Mouse (Mus musculus): ENCODE results near the gene Rdh7. TPM values are rescaled to one million over a fixed set of nuclear protein-coding genes. Genes with fewer than 3 reads are reported as not detected.
"Not testable (repeated sequence)": the region's sequence is repeated elsewhere in the genome, so short reads cannot be mapped to it uniquely, and the experiment has no call there.

Gene Rdh7
- total RNA-seq, 2 experiments from 2014 or later = not detected

DNA sequence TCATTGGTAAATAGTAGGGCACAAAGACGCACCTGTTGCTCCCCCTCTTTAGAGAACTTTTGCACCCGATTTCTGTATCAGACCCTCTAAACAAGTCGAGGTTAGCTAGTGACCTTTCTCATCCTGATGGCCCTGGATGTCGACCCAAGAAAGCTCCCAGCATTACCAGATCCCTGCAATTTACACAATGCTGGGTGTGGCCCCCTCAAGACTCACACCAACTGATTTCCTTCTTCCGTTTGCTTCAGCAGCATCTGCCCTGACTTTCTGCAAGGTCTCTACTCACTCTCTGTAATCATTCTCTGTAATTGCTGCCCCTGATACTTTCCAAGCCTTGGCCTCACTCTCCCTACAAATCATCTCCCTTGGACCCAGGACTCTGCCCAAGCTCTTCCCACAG is 8.1 kb upstream of the Rdh7 start:
- no peak for ATAC-seq (replicated peaks; ENCODE audit: low FRiP score, poor library complexity, severe bottlenecking)

DNA sequence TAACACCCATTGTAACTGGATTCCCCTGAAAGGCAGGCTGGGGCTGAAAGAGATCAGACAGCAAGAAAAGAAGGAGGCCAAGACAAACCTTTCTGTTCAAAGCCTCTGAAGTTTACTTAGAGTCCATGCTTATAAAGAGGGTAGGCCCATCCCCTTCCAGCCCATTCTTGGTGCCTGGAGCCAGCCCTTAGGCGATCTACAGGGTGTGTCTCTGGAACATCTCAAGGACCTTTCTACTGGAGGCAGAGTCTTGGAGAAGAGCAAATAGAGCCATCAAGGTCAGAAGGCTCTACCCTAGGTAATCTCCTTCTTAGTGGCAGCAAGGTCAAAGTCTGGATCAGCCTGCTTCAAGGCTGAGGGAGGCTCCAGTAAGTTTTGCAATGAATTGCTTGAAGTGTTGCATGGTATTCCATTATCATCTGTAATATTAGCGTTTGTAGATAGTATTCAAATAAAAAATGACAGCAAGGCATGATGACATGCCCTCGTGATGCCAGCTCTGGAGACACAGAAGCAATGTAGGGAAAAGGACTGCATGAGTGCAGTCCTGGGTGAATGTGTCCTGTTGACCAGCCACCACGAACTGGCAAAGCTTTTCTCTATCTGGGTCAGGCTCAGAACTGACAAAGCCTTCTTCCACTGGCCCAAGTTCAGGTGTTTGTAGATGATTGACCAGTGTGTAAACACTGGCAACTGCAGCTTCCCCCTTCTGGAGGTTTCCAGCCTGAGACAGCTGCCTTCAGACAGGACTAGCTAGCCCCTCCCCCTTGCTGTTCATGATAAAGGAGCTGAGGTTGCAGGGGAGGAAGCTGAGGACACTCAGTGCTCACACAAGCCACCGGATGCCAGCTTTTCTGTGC is 4.8 kb upstream of the Rdh7 start:
- not testable (repeated sequence) for ATAC-seq (replicated peaks; ENCODE audit: low FRiP score, poor library complexity, severe bottlenecking)

DNA sequence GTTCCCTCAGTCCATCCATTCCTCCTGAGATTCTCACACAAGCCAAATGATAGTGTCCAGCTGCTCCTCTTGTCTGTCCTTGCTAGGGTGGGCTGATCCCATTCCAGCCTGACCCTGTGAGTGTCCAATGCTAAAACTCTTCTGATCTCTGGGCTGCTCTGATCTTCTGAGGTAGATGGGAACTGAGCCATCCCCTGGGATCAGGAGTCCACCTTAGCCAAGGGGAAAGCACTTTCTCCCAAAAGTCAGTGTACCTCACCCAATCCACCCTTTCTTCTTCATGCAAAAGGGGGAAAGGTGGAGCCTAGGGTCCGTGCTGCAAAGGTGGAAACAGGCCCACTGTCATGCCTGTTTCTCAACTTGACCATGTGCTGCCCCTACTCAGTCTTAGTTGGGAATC is 2.9 kb upstream of the Rdh7 start:
- no peak for ATAC-seq (replicated peaks; ENCODE audit: low FRiP score, poor library complexity, severe bottlenecking)

DNA sequence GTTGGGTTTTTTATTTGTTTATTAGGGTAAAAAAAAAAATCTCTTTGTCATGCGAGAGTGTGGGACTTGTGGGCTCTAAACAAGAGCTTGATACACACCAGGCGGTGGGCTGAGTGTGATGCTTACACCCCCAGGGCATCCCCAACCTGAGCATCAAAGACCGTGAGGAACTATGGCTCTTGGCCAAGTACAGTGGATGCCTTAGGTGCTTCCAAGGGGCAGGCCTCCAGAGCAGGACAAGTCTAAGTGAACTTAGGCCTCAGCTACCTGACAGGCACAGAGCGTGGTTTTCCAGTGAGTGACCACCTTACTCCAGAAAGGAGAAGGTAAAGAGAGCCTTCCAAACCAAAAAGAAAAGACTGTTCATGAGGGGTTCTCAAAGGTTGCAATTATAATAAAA is 1.6 kb downstream of the Rdh7 start:
- ATAC-seq (replicated peaks; ENCODE audit: low FRiP score, poor library complexity, severe bottlenecking) = no peak

DNA sequence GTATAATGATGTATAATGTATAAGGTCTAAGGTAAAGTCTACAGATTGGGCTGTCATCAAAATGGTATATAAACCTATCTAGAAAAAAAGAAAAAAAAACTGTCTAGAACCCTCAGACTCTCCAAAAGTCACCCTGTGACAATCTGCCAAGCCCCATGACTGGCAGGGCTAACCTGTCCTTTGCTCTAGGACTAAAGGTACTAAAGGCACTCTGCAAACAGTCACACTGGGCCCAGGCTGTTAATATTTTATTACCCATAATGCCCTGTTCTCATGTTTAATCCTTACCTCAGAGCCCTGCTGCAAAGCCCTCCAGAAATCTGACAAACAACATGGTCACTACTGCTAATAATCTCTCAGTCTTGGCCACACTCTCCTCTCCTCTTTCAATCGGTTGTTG is 2.1 kb downstream of the Rdh7 start:
- ATAC-seq (replicated peaks; ENCODE audit: low FRiP score, poor library complexity, severe bottlenecking) = no peak

DNA sequence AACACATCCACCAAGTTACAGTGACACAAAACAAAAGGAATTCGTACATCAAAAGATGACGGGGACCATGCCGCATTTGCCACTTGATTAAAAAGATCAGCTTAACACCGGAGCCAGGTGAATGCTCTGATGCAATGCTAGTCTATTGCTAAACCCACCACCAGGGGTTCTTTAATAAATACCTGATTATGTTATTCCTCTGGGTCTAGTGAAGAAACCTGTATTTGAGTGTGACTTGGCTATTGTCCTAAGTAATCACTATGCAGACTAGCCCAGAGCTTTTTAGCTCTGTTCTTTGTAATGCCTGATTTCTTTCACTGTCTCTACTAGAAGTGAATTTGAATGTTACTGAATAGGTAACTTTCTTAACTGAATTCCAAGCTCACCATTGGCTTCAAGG is 7.6 kb downstream of the Rdh7 start:
- no peak for ATAC-seq (replicated peaks; ENCODE audit: low FRiP score, poor library complexity, severe bottlenecking)

DNA sequence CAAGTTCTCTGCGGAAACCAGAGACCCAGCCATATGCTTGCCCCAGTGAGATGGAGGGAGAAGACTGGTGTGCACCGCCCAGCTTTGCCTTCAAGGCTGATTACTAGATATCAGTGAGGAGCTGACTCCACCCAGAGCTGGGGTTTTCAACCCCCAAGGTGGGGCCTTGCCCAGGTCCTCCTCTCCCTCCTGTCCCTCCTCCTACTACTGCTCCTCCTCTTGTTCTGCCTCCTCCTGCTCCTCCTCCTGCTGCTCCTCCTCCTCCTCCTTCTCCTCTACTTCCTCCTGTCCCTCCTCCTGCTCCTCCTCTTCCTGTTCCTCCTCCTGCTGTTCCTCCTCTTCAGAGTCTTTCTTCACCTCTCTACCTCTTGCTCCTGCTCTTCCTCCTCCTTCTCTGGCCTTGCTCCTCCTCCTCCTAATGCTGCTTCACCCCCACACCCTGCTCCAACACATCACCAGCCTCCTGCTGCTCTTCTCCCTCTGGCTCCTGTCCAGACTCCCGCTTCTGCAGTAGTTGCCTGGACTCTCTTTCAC is 9.4 kb downstream of the Rdh7 start:
- ATAC-seq (replicated peaks; ENCODE audit: low FRiP score, poor library complexity, severe bottlenecking) = no peak

DNA sequence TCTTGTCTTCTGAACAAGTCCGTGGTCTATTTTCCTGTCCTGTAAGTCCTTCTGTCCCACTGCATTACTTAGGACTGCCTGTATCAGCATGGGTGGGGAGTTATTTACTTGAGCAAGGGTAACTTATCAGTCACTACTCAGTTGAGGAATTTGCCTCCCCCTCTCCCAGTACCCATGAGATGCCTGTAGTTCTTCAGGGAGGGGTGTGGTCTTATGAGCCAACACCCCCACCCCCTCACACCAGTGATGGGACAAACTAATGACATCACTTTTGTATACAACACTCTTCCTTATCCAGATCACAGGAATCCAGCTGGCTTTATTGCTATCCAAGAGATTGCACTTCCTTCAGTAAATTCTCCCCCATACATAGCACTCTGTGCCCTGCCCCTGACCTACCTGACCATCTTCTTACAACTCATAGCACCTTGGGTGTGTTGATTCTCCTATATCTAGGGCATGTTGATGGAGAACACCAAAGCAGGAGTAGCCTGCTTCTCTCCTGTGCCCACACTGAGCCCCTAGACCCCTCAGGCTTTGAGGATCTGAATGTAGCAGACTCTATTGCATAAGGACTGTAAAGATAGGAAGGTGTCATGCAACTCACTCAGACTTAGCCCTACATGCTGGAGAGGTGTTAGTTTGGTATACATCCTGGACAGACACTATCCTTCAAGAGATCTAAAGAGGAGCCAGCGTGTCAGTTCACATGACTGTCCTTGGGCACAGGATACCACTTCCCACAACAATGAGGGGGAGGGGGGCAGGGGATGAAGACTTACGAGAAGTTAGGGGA is 10.2 kb downstream of the Rdh7 start:
- ATAC-seq (replicated peaks; ENCODE audit: low FRiP score, poor library complexity, severe bottlenecking) = no peak

DNA sequence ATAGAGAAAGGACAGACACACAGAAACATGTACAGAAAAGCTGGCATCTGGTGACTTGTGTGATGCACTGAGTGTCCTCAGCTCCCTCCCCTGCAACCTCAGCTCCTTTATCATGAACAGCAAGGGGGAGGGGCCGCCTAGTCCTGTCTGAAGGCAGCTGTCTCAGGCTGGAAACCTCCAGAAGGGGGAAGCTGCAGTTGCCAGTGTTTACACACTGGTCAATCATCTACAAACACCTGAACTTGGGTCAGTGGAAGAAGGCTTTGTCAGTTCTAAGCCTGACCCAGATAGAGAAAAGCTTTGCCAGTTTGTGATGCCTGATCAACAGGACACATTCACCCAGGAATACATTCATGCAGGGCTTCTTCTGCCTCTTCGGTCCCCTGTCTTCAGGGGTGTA is 10.9 kb downstream of the Rdh7 start:
- ATAC-seq (replicated peaks; ENCODE audit: low FRiP score, poor library complexity, severe bottlenecking) = no peak

DNA sequence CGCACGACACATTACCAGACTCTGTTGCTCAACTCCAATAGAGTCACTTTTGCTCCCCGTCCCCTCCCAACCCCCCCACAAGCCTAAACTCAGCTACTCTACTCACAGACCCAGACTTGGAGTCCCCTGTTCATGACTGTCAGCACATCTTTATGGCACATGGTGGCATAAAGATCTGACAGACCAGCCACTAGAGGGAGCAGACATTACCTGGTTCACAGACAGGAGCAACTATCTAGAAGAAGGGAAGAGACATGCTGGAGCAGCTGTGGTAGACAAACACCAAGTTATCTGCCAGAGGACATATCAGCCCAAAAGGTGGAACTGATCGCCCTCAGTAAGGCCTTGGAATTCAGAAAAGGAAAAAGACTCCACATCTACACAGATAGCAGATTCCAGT is 16.1 kb downstream of the Rdh7 start:
- no peak for ATAC-seq (replicated peaks; ENCODE audit: low FRiP score, poor library complexity, severe bottlenecking)

DNA sequence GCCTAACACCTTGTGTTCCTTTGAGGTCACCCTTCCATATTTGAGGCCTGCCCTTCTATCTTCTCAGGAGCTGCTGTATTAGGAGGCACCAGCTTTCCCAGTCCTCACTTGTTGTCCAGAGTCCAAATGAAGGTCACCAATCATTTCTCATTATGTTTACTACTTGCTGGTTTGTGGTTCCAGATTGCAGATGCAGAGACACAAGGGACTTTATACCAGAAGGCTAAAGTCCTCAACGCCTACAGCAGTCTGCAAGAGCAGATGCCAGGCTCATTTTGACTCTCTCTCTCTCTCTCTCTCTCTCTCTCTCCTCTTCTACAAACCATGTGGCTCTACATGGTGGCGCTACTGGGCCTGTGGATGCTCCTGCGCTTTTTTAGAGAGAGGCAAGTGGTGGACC is 22.4 kb downstream of the Rdh7 start, which contains the start of gene Rdh16f2:
Gene Rdh16f2, plus strand, starts transcription at position 243 of the 400 bp plus-strand sequence.
- no peak for ATAC-seq (replicated peaks; ENCODE audit: low FRiP score, poor library complexity, severe bottlenecking)

DNA sequence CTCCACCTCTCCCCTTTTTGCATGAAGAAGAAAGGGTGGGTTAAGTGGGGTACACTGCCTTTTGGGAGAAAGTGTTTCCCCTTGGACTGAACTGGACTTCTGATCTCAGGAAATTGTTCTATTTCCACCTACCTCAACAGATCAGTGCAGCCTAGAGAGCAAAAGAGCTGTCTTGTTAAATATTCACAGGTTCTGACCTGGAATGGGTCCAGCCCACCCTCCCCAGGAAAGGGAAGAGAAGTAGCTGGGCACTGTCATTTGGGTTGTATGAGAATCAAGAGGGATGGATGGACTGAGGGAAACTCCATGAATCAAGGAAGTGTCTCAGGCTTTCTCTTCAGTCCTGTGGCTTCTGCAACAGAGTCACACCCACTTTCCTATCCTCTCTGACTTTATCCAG is 23.7 kb downstream of the Rdh7 start:
- no peak for ATAC-seq (replicated peaks; ENCODE audit: low FRiP score, poor library complexity, severe bottlenecking)

DNA sequence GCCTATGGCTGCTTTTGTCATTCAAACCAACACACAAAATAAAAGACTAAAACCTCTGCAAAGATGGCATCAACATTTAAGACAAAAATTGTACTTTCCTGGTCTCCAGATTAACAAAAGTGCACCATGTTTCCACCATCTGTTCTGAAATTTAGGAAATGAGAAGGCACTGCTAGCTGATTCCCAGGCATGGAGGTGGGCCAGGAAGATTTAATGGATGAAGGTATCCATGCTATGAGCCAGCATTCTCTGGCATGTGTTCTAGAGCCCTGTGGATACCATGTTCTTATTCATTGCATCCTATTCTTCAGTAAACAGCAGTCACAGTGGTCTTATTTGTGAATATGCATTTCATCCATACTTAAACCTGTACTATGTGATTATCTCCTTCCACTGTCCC is 32.2 kb downstream of the Rdh7 start:
- ATAC-seq (replicated peaks; ENCODE audit: low FRiP score, poor library complexity, severe bottlenecking) = no peak

DNA sequence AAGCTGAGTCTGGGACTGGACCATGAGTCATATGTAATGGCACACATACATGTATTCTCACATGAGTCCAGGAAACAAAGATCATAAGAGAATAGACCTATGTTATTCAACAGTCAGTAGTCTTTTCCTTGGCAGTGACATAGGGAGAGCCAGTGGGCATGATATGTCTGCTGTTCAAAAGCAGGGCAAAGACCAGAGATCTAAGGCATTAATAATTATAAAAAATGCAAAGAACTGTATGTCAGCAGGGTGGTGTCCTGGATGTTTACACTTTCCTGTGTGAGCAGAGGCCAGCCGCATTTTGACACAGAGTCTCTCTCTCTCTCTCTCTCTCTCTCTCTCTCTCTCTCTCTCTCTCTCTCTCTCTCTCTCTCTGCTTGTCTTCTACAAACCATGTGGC is 39.0 kb downstream of the Rdh7 start, which contains the start of gene Rdh19:
Gene Rdh19, plus strand, starts transcription at position 301 of the 400 bp plus-strand sequence.
- ATAC-seq (replicated peaks; ENCODE audit: low FRiP score, poor library complexity, severe bottlenecking) = no peak

DNA sequence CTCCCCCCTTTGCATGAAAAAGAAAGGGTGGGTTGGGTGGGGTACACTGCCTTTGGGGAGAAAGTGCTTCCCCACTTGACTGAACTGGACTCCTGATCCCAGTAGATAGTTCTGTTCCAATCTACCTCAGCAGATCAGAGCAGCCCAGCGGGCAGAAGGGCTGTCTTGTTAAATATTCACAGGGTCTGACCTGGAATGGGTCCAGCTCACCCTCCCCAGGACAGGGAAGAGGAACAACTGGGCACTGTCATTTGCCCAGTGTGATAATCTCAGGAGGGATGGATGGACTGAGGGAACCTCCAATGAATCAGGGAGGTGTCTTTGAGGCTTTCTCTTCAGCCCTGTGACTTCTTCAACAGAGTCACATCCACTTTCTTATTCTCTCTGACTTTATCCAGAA is 40.5 kb downstream of the Rdh7 start:
- ATAC-seq (replicated peaks; ENCODE audit: low FRiP score, poor library complexity, severe bottlenecking) = no peak

DNA sequence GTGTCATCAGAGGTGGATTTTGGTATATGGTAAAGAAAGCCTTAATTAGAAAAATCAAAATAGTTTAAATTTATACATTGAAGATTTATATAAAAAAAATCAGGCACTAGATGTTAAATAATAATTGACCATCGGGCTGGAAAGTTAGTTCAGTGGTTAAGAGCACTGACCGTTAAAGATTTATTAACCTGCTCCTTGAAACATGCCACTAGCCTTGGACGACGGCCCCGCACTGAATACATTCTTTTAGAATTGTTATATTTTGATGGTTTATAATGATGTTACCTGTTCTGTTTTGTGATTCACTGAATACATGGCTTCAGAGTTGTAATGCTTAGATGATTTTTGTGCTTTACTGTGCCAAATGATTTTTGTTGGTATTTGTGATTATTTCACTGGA is 42.7 kb downstream of the Rdh7 start:
- not testable (repeated sequence) for ATAC-seq (replicated peaks; ENCODE audit: low FRiP score, poor library complexity, severe bottlenecking)

DNA sequence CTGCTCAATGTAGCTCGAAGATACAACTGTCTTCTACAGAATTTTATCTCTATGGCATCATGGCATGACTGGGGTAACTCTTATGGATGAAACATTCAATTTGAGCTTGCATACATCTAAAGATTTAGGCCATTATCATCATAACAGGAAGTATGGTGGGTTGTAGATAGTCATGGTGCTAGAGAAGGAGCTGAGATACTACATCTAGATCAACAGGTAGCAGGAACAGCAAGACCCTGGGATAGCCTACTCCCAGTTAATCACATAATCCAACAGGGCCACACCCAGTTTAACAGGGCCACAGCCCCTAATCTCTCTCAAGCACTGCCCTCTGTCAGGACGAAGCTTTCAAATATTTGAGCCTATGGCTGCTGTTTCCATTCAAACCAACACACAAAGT is 47.8 kb downstream of the Rdh7 start:
- no peak for ATAC-seq (replicated peaks; ENCODE audit: low FRiP score, poor library complexity, severe bottlenecking)

DNA sequence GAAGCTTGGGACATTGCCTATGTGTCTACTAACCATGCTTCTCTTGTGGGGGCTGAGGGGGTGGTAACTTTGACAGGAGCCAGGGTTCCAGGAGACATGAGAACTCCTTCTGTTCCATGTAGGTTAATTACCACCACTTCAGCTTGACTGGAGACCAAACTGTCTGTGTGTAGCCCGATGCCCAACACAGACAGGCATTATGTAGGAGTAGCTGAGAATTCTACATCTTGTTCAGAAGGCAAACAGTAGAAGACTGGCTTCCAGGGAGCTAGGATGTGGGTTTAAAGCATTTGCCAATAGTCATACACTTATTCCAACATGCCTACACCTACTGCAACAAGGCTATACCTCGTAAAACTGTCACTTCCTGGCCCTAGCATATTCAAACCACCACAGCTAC is 50.1 kb downstream of the Rdh7 start:
- ATAC-seq (replicated peaks; ENCODE audit: low FRiP score, poor library complexity, severe bottlenecking) = no peak

DNA sequence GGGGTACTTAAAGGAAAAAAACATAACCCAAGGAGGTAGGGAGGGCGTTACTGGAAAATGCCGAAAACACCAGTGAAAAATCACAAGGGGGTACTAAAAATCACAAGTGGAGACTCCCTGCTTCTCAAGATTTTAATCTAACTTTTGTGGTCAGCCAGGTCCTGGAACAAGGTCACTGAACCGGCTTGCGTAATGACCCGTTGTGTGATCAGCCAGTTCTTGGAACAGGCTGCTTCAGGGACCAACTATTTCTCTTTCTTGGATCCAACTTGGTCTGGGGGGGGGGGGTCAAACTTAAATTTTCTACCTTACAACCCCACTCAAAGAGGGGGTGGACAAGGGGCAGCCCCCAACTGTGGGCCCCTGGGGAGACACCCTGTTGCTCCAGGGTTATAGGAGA is 50.8 kb downstream of the Rdh7 start:
- ATAC-seq (replicated peaks; ENCODE audit: low FRiP score, poor library complexity, severe bottlenecking) = not testable (repeated sequence)

DNA sequence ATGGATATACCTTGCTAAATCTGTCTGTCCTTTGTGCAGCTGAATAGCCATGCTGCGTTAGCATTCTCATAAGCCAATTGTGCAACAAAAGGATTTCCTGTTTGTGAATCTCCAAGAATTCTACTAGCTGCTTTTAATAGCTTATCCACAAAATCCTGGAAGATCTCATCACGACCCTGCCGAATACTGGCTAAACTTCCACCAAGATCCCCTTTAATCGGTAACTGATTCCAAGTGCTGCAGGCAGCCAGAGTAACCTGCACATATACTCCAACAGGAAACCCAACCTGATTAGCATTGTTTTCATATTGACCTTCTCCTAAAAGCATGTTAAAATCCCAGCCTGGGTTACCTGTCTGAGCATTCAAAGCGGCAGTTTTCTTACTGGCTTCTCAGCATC is 53.3 kb downstream of the Rdh7 start:
- no peak for ATAC-seq (replicated peaks; ENCODE audit: low FRiP score, poor library complexity, severe bottlenecking)

DNA sequence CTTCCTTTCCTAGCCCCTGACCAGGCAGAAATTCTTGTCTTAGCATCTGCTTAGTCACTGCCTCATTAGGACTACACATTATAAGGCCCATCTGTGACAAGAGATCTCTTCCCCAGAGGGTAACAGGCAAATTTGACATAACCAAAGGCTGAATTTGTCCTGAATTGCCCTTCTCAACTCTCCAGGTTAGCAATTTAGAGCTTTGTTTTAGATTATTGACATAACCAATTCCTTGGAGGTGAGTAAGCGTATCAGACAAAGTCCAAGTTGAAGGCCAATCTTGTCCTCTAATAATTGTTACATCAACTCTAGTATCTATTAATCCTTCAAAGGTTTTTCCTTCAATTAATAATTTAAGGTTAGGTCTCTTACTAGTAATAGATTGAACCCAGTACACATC is 54.4 kb downstream of the Rdh7 start:
- not testable (repeated sequence) for ATAC-seq (replicated peaks; ENCODE audit: low FRiP score, poor library complexity, severe bottlenecking)

Measured in erythroblast, adult 5-6 weeks (primary cell).